Mouse (Mus musculus): Measurements from ENCODE around the gene Asl. TPM values are rescaled to one million over a fixed set of nuclear protein-coding genes. Genes with fewer than 3 reads are reported as not detected.
"Not testable (repeated sequence)": the region's sequence is repeated elsewhere in the genome, so short reads cannot be mapped to it uniquely, and the experiment has no call there.

Asl gene
- polyA plus RNA-seq, 1 experiment, result 20.8 TPM

DNA sequence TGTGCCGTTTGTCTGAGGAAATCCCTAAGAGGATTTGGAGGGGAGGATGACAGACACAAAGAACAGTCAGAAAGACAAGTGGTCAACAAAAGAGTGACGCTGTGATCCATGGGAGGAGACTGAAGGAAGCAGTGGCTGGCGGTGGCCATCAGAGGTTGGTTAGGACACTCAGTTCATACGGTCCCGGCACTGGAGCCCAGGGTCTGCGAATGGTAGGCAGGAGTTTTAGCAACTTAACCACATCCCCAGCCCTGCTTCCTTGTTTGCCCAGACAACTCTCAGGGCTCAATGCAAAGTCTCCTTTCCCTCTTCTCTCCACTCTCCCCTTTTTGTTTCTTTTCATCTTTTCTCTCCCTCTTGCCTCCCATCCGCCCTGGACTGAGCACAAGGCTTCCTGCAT is 17.1 kb upstream of the Asl start:
- DNase-seq (ENCODE audit: low spot score), result no peak

GRCm38 (mm10) chr5:130044201-130044695 is 15.2 kb upstream of the Asl start:
- no peak for DNase-seq (ENCODE audit: low spot score)

DNA sequence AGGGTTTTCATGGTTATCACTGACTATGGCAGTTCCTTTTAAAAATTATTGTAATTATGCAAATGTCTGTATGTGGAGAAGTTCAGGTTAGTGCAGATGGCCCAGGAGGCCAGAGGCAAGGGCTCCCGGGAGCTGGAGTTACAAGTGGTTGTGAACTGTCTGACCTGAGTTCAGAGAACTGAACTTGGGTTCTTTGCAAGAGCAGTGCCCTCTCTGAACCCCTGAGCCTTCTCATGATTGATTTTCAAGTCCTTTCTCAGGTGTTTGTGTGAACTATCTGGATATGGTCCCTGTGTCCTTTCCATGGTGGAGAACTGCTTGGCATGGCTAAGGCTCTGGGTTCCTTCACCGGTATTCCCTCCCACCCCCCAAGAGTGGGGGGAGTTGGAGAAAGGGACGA is 14.7 kb upstream of the Asl start:
- no peak for DNase-seq (ENCODE audit: low spot score)

- DNase-seq (ENCODE audit: low spot score), result no peak
Observed at GRCm38 (mm10) chr5:130041262-130041661, 12.2 kb upstream of the Asl start.

GRCm38 (mm10) chr5:130040797-130041196 is 11.8 kb upstream of the Asl start:
- DNase-seq (ENCODE audit: low spot score), result no peak

GRCm38 (mm10) chr5:130037752-130038455 is 8.9 kb upstream of the Asl start:
- DNase-seq (ENCODE audit: low spot score), result peak; percentile 40

- DNase-seq (ENCODE audit: low spot score), result not testable (repeated sequence)
Observed at GRCm38 (mm10) chr5:130036300-130036699, 7.3 kb upstream of the Asl start.

GRCm38 (mm10) chr5:130033869-130034268 is 4.8 kb upstream of the Asl start:
- DNase-seq (ENCODE audit: low spot score), result no peak

DNA sequence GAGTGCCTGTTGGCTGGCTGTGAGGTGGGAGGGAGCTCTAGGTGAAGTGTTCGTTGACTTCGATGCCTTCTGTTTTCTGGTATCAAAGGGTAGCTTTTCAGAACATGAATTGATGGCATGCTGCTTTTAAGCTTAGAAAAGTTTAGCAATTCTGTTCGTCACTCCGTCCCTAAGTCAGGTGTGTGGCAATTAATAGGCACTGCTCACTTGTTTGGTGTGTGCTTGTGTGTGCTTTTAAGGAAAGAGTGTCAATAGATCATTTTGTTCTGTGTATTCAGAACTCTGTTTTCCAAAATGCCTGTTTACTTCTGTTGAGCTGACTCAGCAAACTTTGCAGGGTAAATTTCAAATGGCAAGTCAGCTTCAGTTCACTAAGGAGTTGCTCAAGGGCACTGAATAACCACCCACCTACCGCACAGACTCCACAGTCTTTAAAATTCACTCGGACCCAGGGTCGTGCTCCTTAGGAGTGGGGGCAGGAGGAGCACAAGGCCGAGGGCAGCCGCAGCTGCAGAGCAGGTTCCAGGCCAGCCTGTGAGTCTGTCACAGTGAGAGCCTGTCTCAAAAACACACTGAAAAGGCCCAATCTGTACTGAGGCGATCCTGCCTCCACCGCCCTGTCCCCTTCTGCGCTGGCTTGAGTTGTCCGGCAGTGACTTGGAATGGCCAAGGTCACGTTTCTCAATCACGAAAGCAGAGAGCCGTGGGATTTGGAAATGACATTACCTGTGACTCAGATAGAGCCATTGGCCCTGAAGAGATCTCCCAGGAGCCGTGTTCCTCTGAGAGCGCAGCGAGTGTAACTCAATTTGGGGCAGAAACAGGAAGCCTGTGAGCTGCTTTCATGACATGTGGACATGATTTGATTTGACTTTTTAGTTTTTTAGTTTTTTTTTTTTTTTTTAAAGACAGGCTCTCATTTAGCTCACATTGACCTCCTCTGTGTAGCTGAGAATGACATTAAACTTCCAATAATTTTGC is 2.7 kb upstream of the Asl start:
- DNase-seq (ENCODE audit: low spot score), result no peak

GRCm38 (mm10) chr5:130027696-130028095 is 1.4 kb downstream of the Asl start:
- no peak for DNase-seq (ENCODE audit: low spot score)

DNA sequence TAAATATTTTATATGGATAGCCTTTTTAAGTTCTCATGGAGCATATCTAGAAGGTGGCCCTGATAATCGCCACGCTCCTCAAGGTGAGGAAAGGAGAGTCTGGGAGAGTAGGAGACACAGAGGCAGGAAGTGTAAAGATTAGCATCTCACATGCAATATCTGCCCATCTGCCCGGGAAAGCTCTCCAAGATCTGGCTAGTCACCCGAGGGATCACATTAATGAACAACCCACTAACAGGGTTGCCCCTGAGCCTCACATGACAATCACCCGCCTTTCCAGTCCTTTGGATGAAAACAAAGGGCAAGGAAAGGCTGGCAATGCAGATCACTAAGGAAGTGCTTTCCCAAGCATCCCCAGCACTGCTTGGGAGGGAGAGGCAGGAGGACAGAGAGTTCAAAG is 1.9 kb downstream of the Asl start:
- DNase-seq (ENCODE audit: low spot score), result no peak

DNA sequence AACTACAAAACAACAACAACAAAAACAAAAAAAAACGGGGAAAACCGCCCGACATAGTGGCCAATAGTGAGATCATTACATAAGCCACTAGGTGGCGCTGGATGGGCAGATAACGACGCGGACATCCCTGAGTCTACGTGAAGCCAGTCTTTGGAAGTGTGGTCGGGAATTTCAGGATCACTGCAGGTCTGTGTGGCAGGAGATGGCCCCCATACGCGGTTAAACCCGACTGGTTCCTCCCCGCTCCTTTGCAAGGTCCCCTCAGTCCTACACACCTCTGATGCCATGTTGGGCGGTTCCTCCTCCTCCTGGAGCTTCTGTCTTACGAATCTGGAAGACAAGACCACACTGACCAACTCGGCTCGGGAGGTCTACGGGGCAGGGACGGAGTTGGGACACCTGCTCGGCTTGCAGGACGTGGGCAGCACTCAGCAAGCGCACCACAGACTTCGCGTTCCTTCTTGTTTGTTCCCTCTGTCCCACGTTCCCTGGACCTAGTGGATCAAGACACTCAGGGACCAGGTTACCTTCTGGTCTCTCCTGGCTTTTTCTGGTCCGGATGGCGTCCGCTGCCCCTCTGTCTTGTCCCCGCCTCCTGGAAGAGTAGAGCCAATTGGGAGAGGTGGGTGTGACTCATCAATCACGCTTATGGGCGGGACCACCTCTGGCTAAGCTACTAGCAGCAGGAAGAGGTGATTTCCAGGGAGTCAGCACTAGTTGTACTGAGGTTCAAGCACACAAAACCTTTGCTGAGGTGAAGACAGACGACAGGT is 5.1 kb downstream of the Asl start:
- DNase-seq (ENCODE audit: low spot score), result peak; percentile 54

- no peak for DNase-seq (ENCODE audit: low spot score)
Observed at GRCm38 (mm10) chr5:130023067-130023766, 5.8 kb downstream of the Asl start.

DNA sequence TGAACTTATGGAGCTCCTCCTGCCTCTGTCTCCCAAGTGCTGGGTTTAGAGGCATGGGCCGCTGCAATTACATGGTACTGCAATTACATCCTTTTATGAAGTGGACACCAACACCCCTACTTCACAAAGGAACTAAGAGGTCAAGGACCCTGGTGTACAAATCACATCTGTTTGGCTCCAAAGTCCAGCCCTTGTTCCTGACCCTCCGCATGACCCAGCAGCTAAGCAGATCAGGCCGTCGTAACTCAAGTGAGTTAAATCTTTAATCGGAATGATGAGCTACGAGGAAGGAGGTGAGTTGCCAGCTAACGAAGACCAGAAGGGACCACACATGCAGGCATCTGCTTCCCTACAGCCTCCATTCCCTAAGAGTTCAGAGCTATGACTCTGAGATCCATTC is 6.7 kb downstream of the Asl start:
- no peak for DNase-seq (ENCODE audit: low spot score)

DNA sequence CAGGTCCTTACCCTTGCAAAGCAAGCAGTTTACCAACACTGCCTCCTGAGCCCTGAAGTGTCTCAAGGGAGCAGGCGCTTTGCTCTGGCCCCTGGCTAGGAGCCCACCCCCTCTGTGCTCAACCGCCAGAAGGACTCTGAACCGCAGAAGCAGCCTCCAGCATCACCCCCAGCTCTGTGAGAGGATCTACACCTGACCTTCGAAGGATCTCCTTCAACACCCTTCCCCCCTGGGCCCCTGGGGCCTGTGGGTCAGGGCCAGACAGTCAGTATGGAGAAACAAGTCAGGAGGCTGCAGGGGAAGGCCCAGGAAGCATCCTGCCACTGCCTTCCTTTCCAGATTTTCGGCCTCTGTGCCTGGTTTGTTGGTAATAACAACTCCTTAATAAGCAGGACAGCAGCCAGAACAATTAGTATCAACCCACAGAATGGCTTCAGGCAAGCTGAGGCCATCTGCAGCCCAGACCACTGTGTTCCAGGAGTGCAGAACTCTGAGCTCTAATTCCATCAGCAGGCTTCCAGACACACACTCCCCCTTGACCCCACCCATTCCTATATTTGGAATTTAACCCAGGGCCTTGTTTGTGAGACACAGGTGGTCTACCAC is 7.6 kb downstream of the Asl start:
- no peak for DNase-seq (ENCODE audit: low spot score)

DNA sequence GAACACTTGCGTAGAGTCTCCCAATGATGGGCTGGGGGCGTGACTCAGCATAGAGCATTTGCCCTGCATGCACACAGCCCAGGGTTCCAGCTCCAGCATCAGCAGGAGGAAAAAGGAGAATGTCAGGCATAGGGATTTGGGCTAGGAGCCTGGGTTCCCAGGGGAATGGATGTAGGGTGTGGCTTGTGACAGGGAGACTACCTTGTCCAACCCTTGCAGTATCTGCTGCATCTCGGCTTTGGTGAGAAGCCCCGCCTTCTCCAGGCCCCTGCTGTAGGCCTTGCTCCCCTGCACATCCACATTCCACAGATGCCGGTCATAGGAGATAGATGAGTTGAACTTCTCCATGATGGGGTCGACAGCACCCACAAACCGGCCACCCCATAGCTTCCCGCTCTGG is 9.6 kb downstream of the Asl start:
- no peak for DNase-seq (ENCODE audit: low spot score)

- no peak for DNase-seq (ENCODE audit: low spot score)
Observed at GRCm38 (mm10) chr5:130015104-130015503, 13.9 kb downstream of the Asl start.

GRCm38 (mm10) chr5:130010961-130011360 is 18.1 kb downstream of the Asl start:
- DNase-seq (ENCODE audit: low spot score), result no peak

DNA sequence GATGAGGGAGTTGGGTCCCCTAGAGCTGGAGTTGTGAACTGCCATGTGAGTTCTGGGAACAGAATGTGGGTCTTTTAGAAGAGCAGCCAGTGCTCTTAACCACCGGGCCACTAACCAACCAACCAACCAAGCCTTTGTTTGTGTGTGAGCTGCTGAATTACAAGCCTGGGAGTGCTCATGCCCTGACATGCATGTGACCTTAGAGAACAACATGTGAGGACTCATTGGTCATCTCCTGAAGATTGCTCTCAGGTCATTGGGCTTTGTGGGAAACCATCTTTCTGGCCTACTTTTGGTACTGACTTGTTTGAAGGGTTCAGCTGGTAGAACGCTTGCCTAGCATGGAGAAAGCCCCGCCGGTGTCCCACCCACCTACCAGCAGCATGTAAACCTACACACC is 19.3 kb downstream of the Asl start:
- DNase-seq (ENCODE audit: low spot score), result no peak

DNA sequence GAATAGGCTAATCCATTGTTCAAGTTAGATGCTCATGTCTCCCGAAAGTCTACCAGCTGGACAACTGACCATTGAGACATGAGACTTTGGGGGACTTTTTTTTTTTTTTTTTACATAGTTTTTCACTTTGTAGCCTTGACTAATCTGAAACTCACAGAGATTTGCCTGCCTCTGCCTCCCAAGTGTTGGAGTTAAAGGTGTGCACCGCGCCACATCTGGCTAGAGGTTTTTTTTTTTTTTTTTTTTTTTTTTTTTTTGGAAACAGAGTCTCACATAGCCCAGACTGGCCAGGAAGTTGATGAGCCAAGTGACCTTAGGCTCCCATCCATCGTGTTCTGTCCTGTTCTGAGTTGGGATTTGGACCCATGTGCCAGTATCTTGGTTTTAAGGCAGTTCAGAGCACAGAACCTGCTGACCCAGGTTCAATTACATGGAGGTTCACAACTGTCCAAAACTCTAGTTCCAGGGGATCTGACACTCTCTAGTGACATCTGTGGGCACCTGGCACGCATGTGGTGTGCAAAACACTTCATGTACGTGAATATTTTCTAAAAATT is 20.9 kb downstream of the Asl start:
- no peak for DNase-seq (ENCODE audit: low spot score)

GRCm38 (mm10) chr5:130007344-130007743 is 21.7 kb downstream of the Asl start:
- DNase-seq (ENCODE audit: low spot score), result no peak

All from urinary bladder, adult 2 months (tissue).